Mouse (Mus musculus): ENCODE results near the gene Arpc4. TPM values are rescaled to one million over a fixed set of nuclear protein-coding genes. Genes with fewer than 3 reads are reported as not detected.

The Arpc4 gene
- polyA plus RNA-seq, 1 experiment from 2014 or later = 409 TPM

- H3K9ac ChIP-seq (ENCODE audit: low read depth, low read length) = no peak overlapping the region
- no peaks in the 10 kb centered on the region for H3K9me3 ChIP-seq (ENCODE audit: control insufficient read depth)
- no peak overlapping the region for H3K4me3 ChIP-seq (ENCODE audit: low read depth, low read length)
- H3K27ac ChIP-seq (ENCODE audit: low read depth, low read length) = no peak overlapping the region
- peaks cover 58% of the 10 kb centered on the region for H3K36me3 ChIP-seq (ENCODE audit: control insufficient read depth, insufficient read depth)
- H3K27me3 ChIP-seq (replicated peaks; ENCODE audit: control insufficient read depth, insufficient read depth, low read length) = no peaks in the 10 kb centered on the region
- no peak for TF ChIP-seq CTCF (IDR thresholded peaks at IDR 0.05; ENCODE audit: low read depth)
- H3K4me2 ChIP-seq (replicated peaks; ENCODE audit: low read depth) = no peak overlapping the region
- 73% methylated on average over 6 of the region's 6 CpGs for WGBS
- no peaks in the 10 kb centered on the region for H3K4me1 ChIP-seq (replicated peaks; ENCODE audit: control insufficient read depth, insufficient read depth, low read length)
- ATAC-seq = no peak
Measured at GRCm38 (mm10) chr6:113334216-113334615, 43.7 kb upstream of the Arpc4 start.

- no peak overlapping the region for H3K27ac ChIP-seq (ENCODE audit: low read depth, low read length)
- no peaks in the 10 kb centered on the region for H3K4me1 ChIP-seq (replicated peaks; ENCODE audit: control insufficient read depth, insufficient read depth, low read length)
- no peak for ATAC-seq
- peaks cover 48% of the 10 kb centered on the region for H3K36me3 ChIP-seq (ENCODE audit: control insufficient read depth, insufficient read depth)
- no peak overlapping the region for H3K9ac ChIP-seq (ENCODE audit: low read depth, low read length)
- H3K4me2 ChIP-seq (replicated peaks; ENCODE audit: low read depth) = no peak overlapping the region
- H3K27me3 ChIP-seq (replicated peaks; ENCODE audit: control insufficient read depth, insufficient read depth, low read length) = no peaks in the 10 kb centered on the region
- 58% methylated on average over 8 of the region's 8 CpGs for WGBS
- no peaks in the 10 kb centered on the region for H3K9me3 ChIP-seq (ENCODE audit: control insufficient read depth)
- H3K4me3 ChIP-seq (ENCODE audit: low read depth, low read length) = no peak overlapping the region
- TF ChIP-seq CTCF (IDR thresholded peaks at IDR 0.05; ENCODE audit: low read depth) = no peak
Measured at GRCm38 (mm10) chr6:113336852-113337620, 40.9 kb upstream of the Arpc4 start.

- no peak for ATAC-seq
- no peak for TF ChIP-seq CTCF (IDR thresholded peaks at IDR 0.05; ENCODE audit: low read depth)
- Histone ChIP-seq H3K4me3 (ENCODE audit: low read depth, low read length) (no peak overlapping the region), H3K27me3 (replicated peaks; ENCODE audit: control insufficient read depth, insufficient read depth, low read length) (no peaks in the 10 kb centered on the region), H3K9ac (ENCODE audit: low read depth, low read length) (no peak overlapping the region), H3K4me2 (replicated peaks; ENCODE audit: low read depth) (no peak overlapping the region), H3K36me3 (ENCODE audit: control insufficient read depth, insufficient read depth) (peaks cover 22% of the 10 kb centered on the region), H3K9me3 (ENCODE audit: control insufficient read depth) (no peaks in the 10 kb centered on the region), H3K4me1 (replicated peaks; ENCODE audit: control insufficient read depth, insufficient read depth, low read length) (no peaks in the 10 kb centered on the region), H3K27ac (ENCODE audit: low read depth, low read length) (no peak overlapping the region)
- 86% methylated on average over 6 of the region's 6 CpGs for WGBS
Measured at GRCm38 (mm10) chr6:113341574-113341973, 36.3 kb upstream of the Arpc4 start.

GRCm38 (mm10) chr6:113342297-113342696 is 35.6 kb upstream of the Arpc4 start:
- no peak overlapping the region for H3K27ac ChIP-seq (ENCODE audit: low read depth, low read length)
- no peak overlapping the region for H3K4me3 ChIP-seq (ENCODE audit: low read depth, low read length)
- no peaks in the 10 kb centered on the region for H3K9me3 ChIP-seq (ENCODE audit: control insufficient read depth)
- no peak for TF ChIP-seq CTCF (IDR thresholded peaks at IDR 0.05; ENCODE audit: low read depth)
- no peak for ATAC-seq
- no peak overlapping the region for H3K9ac ChIP-seq (ENCODE audit: low read depth, low read length)
- H3K27me3 ChIP-seq (replicated peaks; ENCODE audit: control insufficient read depth, insufficient read depth, low read length) = no peaks in the 10 kb centered on the region
- 40% methylated on average over 4 of the region's 7 CpGs for WGBS
- peak overlapping the region; percentile 75; the same call in 1 of the 2 replicates for H3K4me2 ChIP-seq (replicated peaks; ENCODE audit: low read depth)
- no peaks in the 10 kb centered on the region for H3K4me1 ChIP-seq (replicated peaks; ENCODE audit: control insufficient read depth, insufficient read depth, low read length)
- H3K36me3 ChIP-seq (ENCODE audit: control insufficient read depth, insufficient read depth) = peaks cover 22% of the 10 kb centered on the region

GRCm38 (mm10) chr6:113343177-113344092 is 34.5 kb upstream of the Arpc4 start, which contains the start of gene Camk1:
Camk1 (minus strand) TSS chr6:113343984.
- peak; percentile 66 for ATAC-seq

GRCm38 (mm10) chr6:113344321-113344720 is 33.6 kb upstream of the Arpc4 start:
- Histone ChIP-seq H3K27me3 (replicated peaks; ENCODE audit: control insufficient read depth, insufficient read depth, low read length) (no peaks in the 10 kb centered on the region), H3K9ac (ENCODE audit: low read depth, low read length) (no peak overlapping the region), H3K4me3 (ENCODE audit: low read depth, low read length) (no peak overlapping the region), H3K27ac (ENCODE audit: low read depth, low read length) (no peak overlapping the region), H3K9me3 (ENCODE audit: control insufficient read depth) (no peaks in the 10 kb centered on the region), H3K4me1 (replicated peaks; ENCODE audit: control insufficient read depth, insufficient read depth, low read length) (no peaks in the 10 kb centered on the region), H3K4me2 (replicated peaks; ENCODE audit: low read depth) (peak overlapping the region; percentile 75), H3K36me3 (ENCODE audit: control insufficient read depth, insufficient read depth) (peaks cover 7% of the 10 kb centered on the region; the same call in 1 of the 2 replicates)
- ATAC-seq = no peak
- 19% methylated on average over 2 of the region's 2 CpGs for WGBS
- TF ChIP-seq CTCF (IDR thresholded peaks at IDR 0.05; ENCODE audit: low read depth) = no peak

More at GRCm38 (mm10) chr6:113343177-113344092, 34.5 kb upstream of the Arpc4 start, which contains the start of gene Camk1:
- Histone ChIP-seq H3K4me3 (ENCODE audit: low read depth, low read length) (peak within 1 kb of the TSS; percentile 61), H3K27ac (ENCODE audit: low read depth, low read length) (no peak within 1 kb of the TSS), H3K27me3 (replicated peaks; ENCODE audit: control insufficient read depth, insufficient read depth, low read length) (no peaks in the 10 kb centered on the region), H3K9ac (ENCODE audit: low read depth, low read length) (peak within 1 kb of the TSS; percentile 73), H3K36me3 (ENCODE audit: control insufficient read depth, insufficient read depth) (peaks cover 14% of the 10 kb centered on the region), H3K4me1 (replicated peaks; ENCODE audit: control insufficient read depth, insufficient read depth, low read length) (no peaks in the 10 kb centered on the region), H3K4me2 (replicated peaks; ENCODE audit: low read depth) (peak within 1 kb of the TSS; percentile 75), H3K9me3 (ENCODE audit: control insufficient read depth) (no peaks in the 10 kb centered on the region)
- TF ChIP-seq CTCF (IDR thresholded peaks at IDR 0.05; ENCODE audit: low read depth) = no peak
- 12% methylated on average over 32 of the region's 32 CpGs for WGBS

All from intestine, postnatal 0 days (tissue).